Mouse (Mus musculus): Measurements from ENCODE around the gene Thsd4. TPM values are rescaled to one million over a fixed set of nuclear protein-coding genes. Genes with fewer than 3 reads are reported as not detected.
"Not testable (repeated sequence)": the region's sequence is repeated elsewhere in the genome, so short reads cannot be mapped to it uniquely, and the experiment has no call there.

Thsd4 gene
- polyA plus RNA-seq, 1 experiment = 5.9 TPM

GRCm38 (mm10) chr9:59940913-59941884 is 580.6 kb downstream of the Thsd4 start:
- Histone ChIP-seq H3K4me1 (ENCODE audit: control insufficient read depth, insufficient read depth, low read length) (no peaks in the 10 kb centered on the region), H3K27ac (ENCODE audit: insufficient read depth, low read depth, low read length) (no peak overlapping the region), H3K4me3 (ENCODE audit: insufficient read depth, low read depth, low read length) (no peak overlapping the region), H3K27me3 (replicated peaks; ENCODE audit: control insufficient read depth, insufficient read depth, low read length) (no peaks in the 10 kb centered on the region; the same call in 1 of the 2 replicates), H3K36me3 (ENCODE audit: control insufficient read depth, insufficient read depth, low read length) (no peaks in the 10 kb centered on the region)
- 67% methylated on average over 11 of the region's 12 CpGs for WGBS
- DNase-seq = no peak
- no peak for TF ChIP-seq POLR2A (IDR thresholded peaks at IDR 0.05; ENCODE audit: low read depth, low read length)
- TF ChIP-seq CTCF (conservative IDR thresholded peaks at IDR 0.05; ENCODE audit: insufficient read depth, insufficient read length, low read depth, low read length) = no peak

- H3K4me3 ChIP-seq (ENCODE audit: insufficient read depth, low read depth, low read length) = no peak overlapping the region
- no peaks in the 10 kb centered on the region for H3K36me3 ChIP-seq (ENCODE audit: control insufficient read depth, insufficient read depth, low read length)
- no peaks in the 10 kb centered on the region; the same call in 1 of the 2 replicates for H3K27me3 ChIP-seq (replicated peaks; ENCODE audit: control insufficient read depth, insufficient read depth, low read length)
- TF ChIP-seq CTCF (conservative IDR thresholded peaks at IDR 0.05; ENCODE audit: insufficient read depth, insufficient read length, low read depth, low read length) (no peak), POLR2A (IDR thresholded peaks at IDR 0.05; ENCODE audit: low read depth, low read length) (no peak)
- 55% methylated on average over 2 of the region's 2 CpGs for WGBS
- no peak overlapping the region for H3K27ac ChIP-seq (ENCODE audit: insufficient read depth, low read depth, low read length)
- H3K4me1 ChIP-seq (ENCODE audit: control insufficient read depth, insufficient read depth, low read length) = no peaks in the 10 kb centered on the region
- DNase-seq = no peak
These were observed 582.2 kb downstream of the Thsd4 start for GRCm38 (mm10) chr9:59939691-59940090.

GRCm38 (mm10) chr9:59938529-59938928 is 583.3 kb downstream of the Thsd4 start:
- Histone ChIP-seq H3K27ac (ENCODE audit: insufficient read depth, low read depth, low read length) (no peak overlapping the region), H3K4me3 (ENCODE audit: insufficient read depth, low read depth, low read length) (no peak overlapping the region), H3K27me3 (replicated peaks; ENCODE audit: control insufficient read depth, insufficient read depth, low read length) (no peaks in the 10 kb centered on the region; the same call in 1 of the 2 replicates), H3K4me1 (ENCODE audit: control insufficient read depth, insufficient read depth, low read length) (no peaks in the 10 kb centered on the region), H3K36me3 (ENCODE audit: control insufficient read depth, insufficient read depth, low read length) (no peaks in the 10 kb centered on the region)
- DNase-seq = no peak
- WGBS = 83% methylated on average over 8 of the region's 8 CpGs
- TF ChIP-seq CTCF (conservative IDR thresholded peaks at IDR 0.05; ENCODE audit: insufficient read depth, insufficient read length, low read depth, low read length) (no peak), POLR2A (IDR thresholded peaks at IDR 0.05; ENCODE audit: low read depth, low read length) (no peak)

- not testable (repeated sequence) for H3K27me3 ChIP-seq (replicated peaks; ENCODE audit: control insufficient read depth, insufficient read depth, low read length); H3K27ac ChIP-seq (ENCODE audit: insufficient read depth, low read depth, low read length); H3K4me1 ChIP-seq (ENCODE audit: control insufficient read depth, insufficient read depth, low read length); H3K36me3 ChIP-seq (ENCODE audit: control insufficient read depth, insufficient read depth, low read length); DNase-seq; H3K4me3 ChIP-seq (ENCODE audit: insufficient read depth, low read depth, low read length)
- WGBS = 86% methylated on average over 8 of the region's 8 CpGs
These were observed 586.0 kb downstream of the Thsd4 start for GRCm38 (mm10) chr9:59935866-59936265.

GRCm38 (mm10) chr9:59930248-59930647 is 591.6 kb downstream of the Thsd4 start:
- peaks cover 1% of the 10 kb centered on the region; the same call in 1 of the 2 replicates for H3K36me3 ChIP-seq (ENCODE audit: control insufficient read depth, insufficient read depth, low read length)
- H3K27me3 ChIP-seq (replicated peaks; ENCODE audit: control insufficient read depth, insufficient read depth, low read length) = no peaks in the 10 kb centered on the region
- no peaks in the 10 kb centered on the region for H3K4me1 ChIP-seq (ENCODE audit: control insufficient read depth, insufficient read depth, low read length)
- WGBS = 76% methylated on average over 3 of the region's 3 CpGs
- TF ChIP-seq POLR2A (IDR thresholded peaks at IDR 0.05; ENCODE audit: low read depth, low read length) (no peak), CTCF (conservative IDR thresholded peaks at IDR 0.05; ENCODE audit: insufficient read depth, insufficient read length, low read depth, low read length) (no peak)
- DNase-seq = no peak
- H3K4me3 ChIP-seq (ENCODE audit: insufficient read depth, low read depth, low read length) = no peak overlapping the region
- no peak overlapping the region for H3K27ac ChIP-seq (ENCODE audit: insufficient read depth, low read depth, low read length)

Other genes with a start within 250 kb of the Thsd4 start
- 2.2 and 3.2 TPM in 2 replicates for gene Lrrc49, start 166.1 kb upstream of the Thsd4 start, polyA plus RNA-seq (2012; rRNA removed)
- 1.6 and 1.7 TPM in 2 replicates for gene Larp6, start 190.9 kb upstream of the Thsd4 start, polyA plus RNA-seq (2012; rRNA removed)